ENCODE assay signal across 19 mouse cellular contexts in genomic region chr13:52011001-52011400, GRCm38 (mm10).
DNase-seq lines count a peak whose midpoint lies in the region; ATAC-seq and TF ChIP-seq lines count a peak whose summit lies in the region.
"Had no signal": no experiment of that assay in that cellular context is flagged by ENCODE, and none has a peak within 500 bp of the region (broad histone marks: within the 10 kb centered on the region; RNA-seq: fewer than 3 reads in every experiment).

No protein-coding gene starts in this region.

- DNase-seq in liver, adult 2 months (ENCODE audit: extremely low read depth, low read depth, low spot score) = peak; percentile 79
- DNase-seq in liver = no peak
- DNase-seq in liver, postnatal 0 days = no peak
- DNase-seq: adrenal gland, adult 2 months; adrenal gland, adult 8-10 months; adrenal gland, postnatal 10 days; adrenal gland, postnatal 14 days; adrenal gland, postnatal 25 days; adrenal gland, postnatal 36 days; B cell, adult 2 months; cerebellum, adult 11 months; cerebellum, adult 11-12 months; cerebellum, adult 18-20 months had no signal

- peak; percentile 58; the same call in 1 of the 2 replicates for ATAC-seq in liver, postnatal 0 days
- no peak for ATAC-seq in liver, embryonic 12.5 days
- ATAC-seq: activated CD4-positive, CD25-positive, alpha-beta regulatory T cell, adult 4 months; CD4-positive, CD25-positive, alpha-beta regulatory T cell, adult 4 months; Patski had no signal

- H3K9me3 ChIP-seq in liver, postnatal 0 days (ENCODE audit: low read length) = no peaks in the 10 kb centered on the region
- H3K9me3 ChIP-seq in liver, embryonic 12.5 days (replicated peaks) = no peaks in the 10 kb centered on the region
- H3K9me3 ChIP-seq: G1E had no signal

- peaks cover 16% of the 10 kb centered on the region for H3K4me1 ChIP-seq in liver, adult 2 months (ENCODE audit: control insufficient read depth, insufficient read depth, low read length)
- H3K4me1 ChIP-seq in liver, postnatal 0 days (ENCODE audit: insufficient read depth) = 0 out of 2 replicates have a peak, but pooled peaks cover 5% of the 10 kb centered on the region
- H3K4me1 ChIP-seq in liver, embryonic 12.5 days = peaks cover 11% of the 10 kb centered on the region

- TF ChIP-seq POLR2A in liver, adult 2 months (IDR thresholded peaks at IDR 0.05; ENCODE audit: extremely low read depth, insufficient read depth, low read length) = no peak

- no peak overlapping the region for H3K9ac ChIP-seq in liver, adult 2 months (ENCODE audit: low read depth, low read length)
- no peak overlapping the region for H3K9ac ChIP-seq in liver, postnatal 0 days (replicated peaks)
- H3K9ac ChIP-seq in liver, embryonic 12.5 days = no peak overlapping the region

- H3K79me2 ChIP-seq in liver, adult 2 months (ENCODE audit: control insufficient read depth, insufficient read depth, low read length) = no peaks in the 10 kb centered on the region

- no peak for TF ChIP-seq CTCF in liver, adult 2 months (IDR thresholded peaks at IDR 0.05; ENCODE audit: low read depth, low read length)
- no peak for TF ChIP-seq CTCF in liver, postnatal 0 days (IDR thresholded peaks at IDR 0.05; ENCODE audit: low read depth)

- H3K36me3 ChIP-seq in liver, adult 2 months (ENCODE audit: control insufficient read depth, insufficient read depth, low read length) = no peaks in the 10 kb centered on the region
- H3K36me3 ChIP-seq in liver, postnatal 0 days (replicated peaks; ENCODE audit: insufficient read depth, low read length) = no peaks in the 10 kb centered on the region
- H3K36me3 ChIP-seq in liver, embryonic 12.5 days = no peaks in the 10 kb centered on the region
- H3K36me3 ChIP-seq: G1E had no signal

- no peaks in the 10 kb centered on the region for H3K27me3 ChIP-seq in liver, adult 2 months (ENCODE audit: control insufficient read depth, insufficient read depth, low read length)
- H3K27me3 ChIP-seq in liver, postnatal 0 days (ENCODE audit: insufficient read depth, low read length) = no peaks in the 10 kb centered on the region
- H3K27me3 ChIP-seq in liver, embryonic 12.5 days (replicated peaks) = no peaks in the 10 kb centered on the region
- H3K27me3 ChIP-seq: CH12.LX, Patski had no signal

- H3K4me3 ChIP-seq in liver, adult 2 months (ENCODE audit: insufficient read depth, low read depth, low read length) = no peak overlapping the region
- no peak overlapping the region for H3K4me3 ChIP-seq in liver, postnatal 0 days (ENCODE audit: low read depth, low read length)
- H3K4me3 ChIP-seq in liver, embryonic 12.5 days = no peak overlapping the region

- no peak overlapping the region for H3K4me2 ChIP-seq in liver, postnatal 0 days (ENCODE audit: low read depth, low read length)
- H3K4me2 ChIP-seq in liver, embryonic 12.5 days = no peak overlapping the region

- no peak for TF ChIP-seq EP300 in liver, postnatal 0 days (IDR thresholded peaks at IDR 0.05; ENCODE audit: low read depth)

- 18% methylated on average over 3 of the region's 3 CpGs for WGBS in liver, adult 2 months
- WGBS in liver, postnatal 0 days (ENCODE audit: insufficient replicate concordance) = 54% methylated on average over 3 of the region's 3 CpGs
- WGBS in liver, embryonic 12.5 days (ENCODE audit: insufficient replicate concordance) = 65% methylated on average over 3 of the region's 3 CpGs

- no peak overlapping the region for H3K27ac ChIP-seq in liver, adult 2 months (replicated peaks; ENCODE audit: insufficient read depth, low read depth, low read length)
- no peak overlapping the region for H3K27ac ChIP-seq in liver, postnatal 0 days (ENCODE audit: low read depth)
- no peak overlapping the region for H3K27ac ChIP-seq in liver, embryonic 12.5 days
